Mouse (Mus musculus) embryonic fibroblast, embryonic 13.5 days (primary cell): ENCODE measurements around the gene March4.

Experiments used
- CTCF ChIP-seq: IDR thresholded peaks from 2 replicates; pipeline ENCODE4 v1.5.1; 2011; ENCODE audit warnings: mild to moderate bottlenecking, control low read depth, low read length, moderate library complexity, borderline replicate concordance; ENCODE audit not compliant: insufficient read depth
- POLR2A ChIP-seq: IDR thresholded peaks from 2 replicates; pipeline ENCODE4 v1.6.1; 2011; ENCODE audit warnings: low read depth, mild to moderate bottlenecking, control low read depth, low read length, moderate library complexity

- TF ChIP-seq CTCF (no peak), POLR2A (no peak)
Observed at GRCm38 (mm10) chr1:72378151-72378550, 158.6 kb downstream of the March4 start.
